Mouse (Mus musculus) intestine, embryonic 14.5 days (tissue): ENCODE data around the gene Snapc2. TPM values are rescaled to one million over a fixed set of nuclear protein-coding genes. Genes with fewer than 3 reads are reported as not detected.

ENCODE experiments used
- ATAC-seq: fragments of 200-750 bp; cut with Nextera tagmentation; replicated peaks from 2 replicates; pipeline ENCODE4 v1.8.0; 2017; ENCODE audit warnings: low read depth, moderate number of reproducible peaks, moderate TSS enrichment, moderate library complexity; ENCODE audit not compliant: low FRiP score, low TSS enrichment
- DNase-seq: peaks from one replicate; pipeline ENCODE4 v3.0.0-alpha.2; 2018; ENCODE audit warnings: low spot score
- H3K27ac ChIP-seq: fragments of 300-500 bp; sonication (generic); 2 replicates; pipeline ENCODE4 v1.5.1; 2014; ENCODE audit warnings: low read depth, mild to moderate bottlenecking, control low read depth
- H3K27me3 ChIP-seq: fragments of 300-500 bp; sonication (generic); replicated peaks from 2 replicates; pipeline ENCODE4 v1.6.1; 2014; ENCODE audit warnings: low read length, control low read depth; ENCODE audit not compliant: control insufficient read depth, insufficient read depth
- H3K36me3 ChIP-seq: fragments of 300-500 bp; sonication (generic); 2 replicates; pipeline ENCODE4 v1.6.1; 2014; ENCODE audit warnings: low read length, control low read depth; ENCODE audit not compliant: control insufficient read depth, insufficient read depth
- H3K4me1 ChIP-seq: fragments of 300-500 bp; sonication (generic); replicated peaks from 2 replicates; pipeline ENCODE4 v1.6.1; 2014; ENCODE audit warnings: low read length, control low read depth, mixed read lengths; ENCODE audit not compliant: control insufficient read depth, insufficient read depth
- H3K4me2 ChIP-seq: fragments of 300-500 bp; sonication (generic); 2 replicates; pipeline ENCODE4 v1.6.1; 2014; ENCODE audit warnings: low read length
- H3K4me3 ChIP-seq: fragments of 300-500 bp; sonication (generic); 2 replicates; pipeline ENCODE4 v1.5.1; 2014; ENCODE audit warnings: low read depth, low read length, control low read depth, mixed read lengths
- H3K9ac ChIP-seq: fragments of 300-500 bp; sonication (generic); 2 replicates; pipeline ENCODE4 v1.6.1; 2014; ENCODE audit warnings: mild to moderate bottlenecking, low read length
- H3K9me3 ChIP-seq: fragments of 300-500 bp; sonication (generic); 2 replicates; pipeline ENCODE4 v1.6.1; 2016; ENCODE audit warnings: low read length, control low read depth; ENCODE audit not compliant: control insufficient read depth
- WGBS: fragments of 180-500 bp; shearing (Covaris S2); extraction: QIAGEN DNeasy Blood & Tissue Kit; methylation state at CpG from one replicate; pipeline ENCODE4 v1.1.7; 2014; 5-methylcytosine and 5-hydroxymethylcytosine counted together
- polyA plus RNA-seq: library from polyadenylated mRNA; unstranded; fragments of >200 nt; fragmentation: Nextera tagmentation; extraction: Ambion mirVana; gene quantifications from 2 replicates; pipeline ENCODE4 v1.2.1, GENCODE M21; 2014

Gene Snapc2
- polyA plus RNA-seq, 1 experiment from 2014 or later: 52.7 TPM

GRCm38 (mm10) chr8:4258233-4258632, 5.4 kb downstream of the Snapc2 start:
- Histone ChIP-seq H3K27me3 (no peaks in the 10 kb centered on the region), H3K9ac (peak overlapping the region; percentile 88), H3K4me2 (peak overlapping the region; percentile 67), H3K27ac (peak overlapping the region; percentile 83), H3K4me1 (peaks cover 24% of the 10 kb centered on the region), H3K36me3 (peaks cover 60% of the 10 kb centered on the region), H3K9me3 (no peaks in the 10 kb centered on the region), H3K4me3 (peak overlapping the region; percentile 89)
- WGBS: 2% methylated on average over 35 of the region's 35 CpGs
- DNase-seq (peak; percentile 94), ATAC-seq (peak; percentile 64)

DNA sequence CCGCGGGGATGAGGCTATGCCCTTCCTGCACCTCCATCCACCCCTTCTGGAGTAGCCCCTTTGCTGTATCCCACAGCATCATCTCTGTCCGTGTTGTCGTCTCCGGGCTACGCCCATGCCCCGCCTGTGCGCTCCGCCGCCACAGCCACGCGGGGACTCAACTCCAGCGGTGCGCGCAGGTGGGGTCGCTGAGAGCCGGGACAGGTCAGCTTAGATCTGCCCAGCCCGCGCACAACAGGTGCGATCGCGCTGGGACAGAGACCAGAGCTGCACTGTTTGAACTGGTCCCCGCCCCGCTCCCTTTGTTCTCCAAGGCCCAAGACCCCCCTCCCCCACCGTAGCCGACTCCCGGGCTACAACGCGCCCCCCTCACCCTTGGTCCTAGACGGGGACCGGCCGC, 5.8 kb downstream of the Snapc2 start:
- H3K9me3 ChIP-seq: no peaks in the 10 kb centered on the region
- ATAC-seq: peak; percentile 79
- peak overlapping the region; percentile 67 for H3K4me2 ChIP-seq
- WGBS: under 1% methylated on average over 32 of the region's 32 CpGs
- H3K4me1 ChIP-seq: peaks cover 23% of the 10 kb centered on the region
- no peak for DNase-seq
- H3K4me3 ChIP-seq: peak overlapping the region; percentile 89
- peak overlapping the region; percentile 88 for H3K9ac ChIP-seq
- peak overlapping the region; percentile 83 for H3K27ac ChIP-seq
- peaks cover 64% of the 10 kb centered on the region for H3K36me3 ChIP-seq
- no peaks in the 10 kb centered on the region for H3K27me3 ChIP-seq

DNA sequence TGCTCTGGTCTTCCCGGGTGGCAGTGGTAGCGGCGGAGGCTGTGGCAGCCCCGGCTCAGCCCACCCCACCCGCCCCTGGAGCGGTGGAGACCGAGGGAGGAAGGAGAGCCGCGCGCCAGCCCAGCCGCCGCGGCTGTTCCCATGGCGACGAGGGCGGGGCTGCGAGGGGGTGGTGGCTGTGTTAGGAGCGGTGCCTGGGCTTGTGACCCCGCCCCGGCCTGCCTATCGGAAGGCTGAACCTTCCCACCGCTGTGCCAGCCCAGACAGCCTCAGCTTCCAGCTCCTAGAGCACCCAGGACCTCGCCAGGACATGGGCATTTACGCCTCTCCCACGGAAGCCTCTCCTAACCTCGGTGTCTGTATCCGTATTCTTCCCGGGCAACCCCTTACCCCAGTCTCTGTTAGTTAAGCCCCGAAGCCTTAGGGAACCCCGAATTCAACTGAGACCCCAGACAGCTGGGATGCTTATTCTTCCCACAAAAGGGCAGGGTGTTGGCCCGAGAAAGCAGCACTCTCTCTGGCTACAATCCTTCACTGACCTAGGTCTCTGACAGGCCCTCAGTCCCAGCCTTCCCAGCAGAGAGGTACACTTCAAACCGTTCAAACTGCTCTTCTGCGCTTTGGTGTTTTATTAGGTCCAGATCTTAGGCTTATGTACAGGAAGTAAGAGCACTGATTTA, 6.4 kb downstream of the Snapc2 start, which contains the start of gene Ctxn1:
TSS of gene Ctxn1 (minus strand) at position 150 of the 680 bp plus-strand sequence.
- H3K4me3 ChIP-seq: peak within 1 kb of the TSS; percentile 89
- H3K36me3 ChIP-seq: peaks cover 70% of the 10 kb centered on the region
- peaks cover 17% of the 10 kb centered on the region for H3K4me1 ChIP-seq
- DNase-seq (peak; percentile 98), ATAC-seq (peak; percentile 90)
- H3K9me3 ChIP-seq: no peaks in the 10 kb centered on the region
- H3K9ac ChIP-seq: peak within 1 kb of the TSS; percentile 88
- 8% methylated on average over 28 of the region's 33 CpGs for WGBS
- H3K4me2 ChIP-seq: peak within 1 kb of the TSS; percentile 67
- H3K27me3 ChIP-seq: no peaks in the 10 kb centered on the region
- H3K27ac ChIP-seq: peak within 1 kb of the TSS; percentile 83

DNA sequence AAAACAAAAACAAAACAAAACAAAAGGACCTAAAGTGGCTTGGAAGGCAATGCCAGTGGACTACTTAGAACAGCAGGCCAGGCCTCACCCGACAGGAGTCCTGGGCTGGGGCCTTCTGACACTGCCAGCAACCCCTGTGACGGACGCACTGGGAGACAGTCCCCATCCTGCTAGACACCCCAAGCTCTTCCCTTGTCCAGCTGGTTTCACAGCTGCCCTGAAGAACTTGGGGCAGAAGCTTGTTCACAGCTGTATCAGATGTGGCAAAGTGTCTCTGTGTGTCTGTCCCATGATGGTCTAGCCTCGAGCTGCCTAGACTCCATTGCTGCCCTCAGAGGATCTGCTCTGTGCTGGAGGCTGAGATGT, 6.9 kb downstream of the Snapc2 start:
- 83% methylated on average over 4 of the region's 4 CpGs for WGBS
- H3K36me3 ChIP-seq: peaks cover 70% of the 10 kb centered on the region
- no peaks in the 10 kb centered on the region for H3K9me3 ChIP-seq
- peak overlapping the region; percentile 83; the same call in 1 of the 2 replicates for H3K27ac ChIP-seq
- no peak overlapping the region for H3K4me2 ChIP-seq
- no peak overlapping the region for H3K4me3 ChIP-seq
- peak overlapping the region; percentile 25; the same call in 1 of the 2 replicates for H3K9ac ChIP-seq
- DNase-seq: no peak
- no peak for ATAC-seq
- H3K27me3 ChIP-seq: no peaks in the 10 kb centered on the region
- H3K4me1 ChIP-seq: peaks cover 16% of the 10 kb centered on the region

DNA sequence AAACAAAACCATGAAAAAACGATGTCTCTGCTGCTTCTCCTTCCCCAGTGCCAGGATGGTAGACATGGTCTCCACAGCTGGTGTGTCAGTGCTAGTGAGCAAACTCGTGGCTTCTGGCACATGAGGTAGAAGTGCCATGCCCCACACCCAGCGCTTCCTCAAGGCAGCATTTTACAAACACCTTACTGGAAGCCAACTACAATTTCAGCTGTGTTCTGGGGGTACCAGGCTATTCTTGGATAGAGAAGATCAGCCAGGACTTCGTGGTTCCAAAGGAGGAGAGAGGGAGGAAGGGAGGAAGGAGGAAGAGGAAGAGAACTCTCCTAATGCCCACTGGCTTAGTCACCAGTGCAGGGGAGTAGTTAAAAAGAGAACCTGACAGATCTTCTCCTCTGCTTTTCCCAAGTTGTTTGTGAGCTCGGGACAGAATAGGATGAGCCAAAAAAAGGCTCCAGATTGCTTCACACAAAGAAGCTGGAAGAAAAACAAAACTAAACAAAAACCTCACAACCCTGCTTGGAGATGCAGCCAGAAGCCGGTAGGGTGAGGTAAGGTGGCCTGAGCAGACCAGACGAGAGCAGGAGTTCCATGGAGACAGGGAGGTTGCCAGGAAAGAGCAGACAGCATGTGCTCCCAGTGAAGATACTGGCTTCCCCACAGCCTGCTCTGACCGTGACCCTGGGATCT, 10.4 kb downstream of the Snapc2 start:
- peaks cover 85% of the 10 kb centered on the region for H3K36me3 ChIP-seq
- WGBS: 88% methylated on average over 8 of the region's 8 CpGs
- no peak overlapping the region for H3K27ac ChIP-seq
- H3K4me1 ChIP-seq: peaks cover 7% of the 10 kb centered on the region; the same call in 1 of the 2 replicates
- H3K9me3 ChIP-seq: no peaks in the 10 kb centered on the region
- no peak overlapping the region for H3K9ac ChIP-seq
- no peaks in the 10 kb centered on the region for H3K27me3 ChIP-seq
- ATAC-seq (no peak), DNase-seq (no peak)
- no peak overlapping the region for H3K4me2 ChIP-seq
- H3K4me3 ChIP-seq: no peak overlapping the region

DNA sequence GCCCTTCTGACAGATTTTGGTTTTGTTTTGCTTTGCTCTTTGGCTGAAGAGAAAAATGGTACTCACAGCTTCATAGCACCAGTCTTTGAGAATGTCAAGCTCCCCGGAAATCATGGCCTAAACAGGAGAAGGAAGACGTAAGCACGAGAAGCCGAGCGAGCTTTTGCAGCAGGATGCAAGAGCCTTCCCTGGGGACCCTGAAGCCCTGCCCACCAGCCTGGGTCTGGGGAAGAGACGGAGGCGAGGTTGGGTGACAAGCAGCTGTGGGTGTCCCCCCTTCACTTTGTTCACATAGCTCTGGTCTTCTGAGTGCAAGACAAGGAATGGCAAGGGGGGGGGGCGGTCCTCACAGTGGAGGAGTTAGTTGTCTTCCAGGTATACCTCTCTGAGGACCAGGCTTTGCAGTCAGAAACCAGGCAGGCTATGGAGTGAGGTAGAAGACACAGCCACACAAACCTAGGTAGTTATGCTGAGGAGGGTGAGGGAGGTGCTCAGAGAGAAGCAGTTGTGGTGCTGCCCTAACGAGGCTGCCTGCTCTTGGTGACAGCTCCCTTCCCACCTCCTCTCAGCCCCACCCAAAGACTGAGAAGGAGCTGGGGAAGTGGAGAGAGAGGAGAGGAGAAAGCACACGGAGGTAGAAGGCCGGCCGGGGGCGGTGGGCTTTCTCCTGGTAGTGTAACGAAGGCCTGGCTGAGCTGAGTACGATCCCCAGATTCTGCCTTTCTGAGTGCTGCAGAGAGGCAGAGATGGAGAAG, 12.5 kb downstream of the Snapc2 start:
- no peaks in the 10 kb centered on the region for H3K4me1 ChIP-seq
- no peak for DNase-seq
- no peak for ATAC-seq
- H3K36me3 ChIP-seq: peaks cover 99% of the 10 kb centered on the region
- no peaks in the 10 kb centered on the region for H3K27me3 ChIP-seq
- H3K9me3 ChIP-seq: no peaks in the 10 kb centered on the region
- H3K4me2 ChIP-seq: no peak overlapping the region
- H3K27ac ChIP-seq: no peak overlapping the region
- 91% methylated on average over 15 of the region's 15 CpGs for WGBS
- no peak overlapping the region for H3K9ac ChIP-seq
- H3K4me3 ChIP-seq: no peak overlapping the region

- Histone ChIP-seq H3K9ac (no peak overlapping the region), H3K27me3 (no peaks in the 10 kb centered on the region), H3K4me3 (no peak overlapping the region), H3K4me1 (no peaks in the 10 kb centered on the region), H3K36me3 (peaks cover 96% of the 10 kb centered on the region), H3K4me2 (no peak overlapping the region), H3K9me3 (no peaks in the 10 kb centered on the region), H3K27ac (no peak overlapping the region)
- DNase-seq (no peak), ATAC-seq (no peak)
- 83% methylated on average over 15 of the region's 15 CpGs for WGBS
Observed at GRCm38 (mm10) chr8:4267627-4268026, 14.7 kb downstream of the Snapc2 start.

- no peak for DNase-seq
- H3K4me2 ChIP-seq: no peak overlapping the region
- H3K27ac ChIP-seq: no peak overlapping the region
- WGBS: 91% methylated on average over 6 of the region's 6 CpGs
- H3K4me1 ChIP-seq: no peaks in the 10 kb centered on the region
- no peak overlapping the region for H3K9ac ChIP-seq
- ATAC-seq: no peak
- H3K4me3 ChIP-seq: no peak overlapping the region
- no peaks in the 10 kb centered on the region for H3K9me3 ChIP-seq
- no peaks in the 10 kb centered on the region for H3K27me3 ChIP-seq
- peaks cover 91% of the 10 kb centered on the region for H3K36me3 ChIP-seq
Observed at GRCm38 (mm10) chr8:4269609-4270008, 16.7 kb downstream of the Snapc2 start.
